In genomic region chr11:120312069-120312468, GRCm38 (mm10) we compare ENCODE assay signal across 10 mouse cellular contexts. TPM values are rescaled to one million over a fixed set of nuclear protein-coding genes. Genes with fewer than 3 reads are reported as not detected.
DNase-seq lines count a peak whose midpoint lies in the region; ATAC-seq lines count a peak whose summit lies in the region.
"Had no signal": no experiment of that assay in that cellular context is flagged by ENCODE, and none has a peak within 500 bp of the region (broad histone marks: within the 10 kb centered on the region; RNA-seq: fewer than 3 reads in every experiment).

No protein-coding gene starts in this region.

- H3K4me1 ChIP-seq in heart, embryonic 12.5 days (replicated peaks), result peaks cover 50% of the 10 kb centered on the region
- peaks cover 74% of the 10 kb centered on the region for H3K4me1 ChIP-seq in midbrain, embryonic 10.5 days
- peaks cover 44% of the 10 kb centered on the region for H3K4me1 ChIP-seq in midbrain, embryonic 11.5 days (ENCODE audit: control insufficient read depth, insufficient read depth, low read length)
- H3K4me1 ChIP-seq in limb, embryonic 12.5 days (replicated peaks), result peaks cover 58% of the 10 kb centered on the region
- peaks cover 39% of the 10 kb centered on the region for H3K4me1 ChIP-seq in stomach, embryonic 16.5 days (ENCODE audit: control insufficient read depth, insufficient read depth, low read length)

- no peaks in the 10 kb centered on the region for H3K36me3 ChIP-seq in heart, embryonic 12.5 days
- H3K36me3 ChIP-seq in midbrain, embryonic 10.5 days, result no peaks in the 10 kb centered on the region
- no peaks in the 10 kb centered on the region for H3K36me3 ChIP-seq in midbrain, embryonic 11.5 days (ENCODE audit: control insufficient read depth, insufficient read depth, low read length)
- no peaks in the 10 kb centered on the region for H3K36me3 ChIP-seq in limb, embryonic 12.5 days
- no peaks in the 10 kb centered on the region for H3K36me3 ChIP-seq in stomach, embryonic 16.5 days (ENCODE audit: control insufficient read depth, insufficient read depth, low read length)

- WGBS in heart, embryonic 12.5 days, result 78% methylated on average over 6 of the region's 6 CpGs
- 76% methylated on average over 6 of the region's 6 CpGs for WGBS in midbrain, embryonic 10.5 days
- WGBS in midbrain, embryonic 11.5 days, result 84% methylated on average over 6 of the region's 6 CpGs
- 52% methylated on average over 6 of the region's 6 CpGs for WGBS in limb, embryonic 12.5 days
- WGBS in stomach, embryonic 16.5 days, result 62% methylated on average over 6 of the region's 6 CpGs

- no peak for DNase-seq in heart, postnatal 36 days
- DNase-seq in midbrain, embryonic 10.5 days (ENCODE audit: low spot score), result peak; percentile 10
- no peak for DNase-seq in midbrain, embryonic 11.5 days (ENCODE audit: low spot score, missing footprints)
- DNase-seq in retina, embryonic 14.5 days (ENCODE audit: low spot score), result no peak
- no peak for DNase-seq in lung, postnatal 36 days

- H3K27ac ChIP-seq in heart, embryonic 12.5 days (ENCODE audit: poor library complexity, severe bottlenecking), result peak overlapping the region; percentile 94; the same call in 1 of the 2 replicates
- peak overlapping the region; percentile 96 for H3K27ac ChIP-seq in midbrain, embryonic 10.5 days (replicated peaks)
- no peak overlapping the region for H3K27ac ChIP-seq in midbrain, embryonic 11.5 days (ENCODE audit: low read depth, low read length)
- peak overlapping the region; percentile 94; the same call in 1 of the 2 replicates for H3K27ac ChIP-seq in limb, embryonic 12.5 days
- H3K27ac ChIP-seq in stomach, embryonic 16.5 days (ENCODE audit: low read length), result peak overlapping the region; percentile 87; the same call in 1 of the 2 replicates

- H3K27me3 ChIP-seq in heart, embryonic 12.5 days (replicated peaks), result no peaks in the 10 kb centered on the region
- peaks cover 11% of the 10 kb centered on the region; the same call in 1 of the 2 replicates for H3K27me3 ChIP-seq in midbrain, embryonic 10.5 days (ENCODE audit: low read depth, poor library complexity, severe bottlenecking)
- no peaks in the 10 kb centered on the region for H3K27me3 ChIP-seq in midbrain, embryonic 11.5 days (ENCODE audit: control insufficient read depth, insufficient read depth, low read length)
- H3K27me3 ChIP-seq in limb, embryonic 12.5 days, result no peaks in the 10 kb centered on the region
- H3K27me3 ChIP-seq in stomach, embryonic 16.5 days (ENCODE audit: control insufficient read depth, insufficient read depth, low read length), result no peaks in the 10 kb centered on the region

- no peak overlapping the region for H3K4me2 ChIP-seq in heart, embryonic 12.5 days
- H3K4me2 ChIP-seq in midbrain, embryonic 11.5 days, result no peak overlapping the region
- peak overlapping the region; percentile 60 for H3K4me2 ChIP-seq in limb, embryonic 12.5 days
- H3K4me2 ChIP-seq in stomach, embryonic 16.5 days (ENCODE audit: low read depth, low read length), result no peak overlapping the region

- H3K9ac ChIP-seq in heart, embryonic 12.5 days, result no peak overlapping the region
- no peak overlapping the region for H3K9ac ChIP-seq in midbrain, embryonic 11.5 days (ENCODE audit: low read length)
- H3K9ac ChIP-seq in limb, embryonic 12.5 days (replicated peaks), result no peak overlapping the region
- H3K9ac ChIP-seq in stomach, embryonic 16.5 days (ENCODE audit: low read length), result peak overlapping the region; percentile 80; the same call in 1 of the 2 replicates

- no peaks in the 10 kb centered on the region for H3K9me3 ChIP-seq in heart, embryonic 12.5 days (replicated peaks)
- H3K9me3 ChIP-seq in midbrain, embryonic 10.5 days (replicated peaks), result no peaks in the 10 kb centered on the region
- no peaks in the 10 kb centered on the region for H3K9me3 ChIP-seq in midbrain, embryonic 11.5 days (ENCODE audit: control insufficient read depth, low read length)
- no peaks in the 10 kb centered on the region for H3K9me3 ChIP-seq in limb, embryonic 12.5 days
- no peaks in the 10 kb centered on the region for H3K9me3 ChIP-seq in stomach, embryonic 16.5 days (replicated peaks; ENCODE audit: control insufficient read depth, low read length)

- H3K4me3 ChIP-seq in heart, embryonic 12.5 days, result no peak overlapping the region
- 0 out of 2 replicates have a peak overlapping the region, but pooled peaks have one; percentile 57 for H3K4me3 ChIP-seq in midbrain, embryonic 10.5 days
- no peak overlapping the region for H3K4me3 ChIP-seq in midbrain, embryonic 11.5 days (ENCODE audit: low read depth, low read length)
- no peak overlapping the region for H3K4me3 ChIP-seq in limb, embryonic 12.5 days (replicated peaks)
- no peak overlapping the region for H3K4me3 ChIP-seq in stomach, embryonic 16.5 days (replicated peaks; ENCODE audit: low read length)

- intact Hi-C loops in heart, postnatal 36 days (cut with DNase I), result no loop called here

- no peak for ATAC-seq in heart, embryonic 12.5 days (ENCODE audit: insufficient number of reproducible peaks, low FRiP score)
- ATAC-seq in midbrain, embryonic 11.5 days (ENCODE audit: low FRiP score), result no peak
- ATAC-seq in limb, embryonic 12.5 days (ENCODE audit: insufficient number of reproducible peaks, insufficient read depth, low FRiP score, low TSS enrichment, low read depth), result no peak
- ATAC-seq in stomach, embryonic 16.5 days (ENCODE audit: insufficient read depth, low FRiP score), result no peak

RNA-seq across cellular contexts. Expression of gene Actg1, which starts 36.3 kb away (rescaled TPM):
- polyA plus RNA-seq in heart, embryonic 12.5 days (2016; fragmentation: Nextera tagmentation; extraction: Ambion mirVana), result 1,404 and 1,426 TPM in 2 replicates
- total RNA-seq in heart, postnatal 36 days (2021), result 100 to 1,000 TPM; 218 to 338 TPM
- polyA plus RNA-seq in midbrain, embryonic 10.5 days (2016; fragmentation: Nextera tagmentation; extraction: Ambion mirVana), result 2,836 and 2,964 TPM in 2 replicates
- polyA plus RNA-seq in midbrain, embryonic 11.5 days (2014; fragmentation: Nextera tagmentation; extraction: Ambion mirVana), result 2,965 and 3,081 TPM in 2 replicates
- polyA plus RNA-seq in limb, embryonic 12.5 days (2016; fragmentation: Nextera tagmentation; extraction: Ambion mirVana), result 2,805 and 2,814 TPM in 2 replicates
- polyA plus RNA-seq in stomach, embryonic 16.5 days (2015; fragmentation: Nextera tagmentation; extraction: Ambion mirVana), result 2,700 and 3,060 TPM in 2 replicates

RNA-seq across cellular contexts. Expression of gene Fscn2, which starts 49.3 kb away (rescaled TPM):
- polyA plus RNA-seq in heart, embryonic 12.5 days (2016; fragmentation: Nextera tagmentation; extraction: Ambion mirVana), result 0.17 and 0.63 TPM in 2 replicates
- total RNA-seq in heart, postnatal 36 days (2021), result not detected
- polyA plus RNA-seq in midbrain, embryonic 10.5 days (2016; fragmentation: Nextera tagmentation; extraction: Ambion mirVana), result 0.61 and 0.62 TPM in 2 replicates
- polyA plus RNA-seq in midbrain, embryonic 11.5 days (2014; fragmentation: Nextera tagmentation; extraction: Ambion mirVana), result 1.4 TPM in 2 replicates
- polyA plus RNA-seq in limb, embryonic 12.5 days (2016; fragmentation: Nextera tagmentation; extraction: Ambion mirVana), result 0.64 TPM in 2 replicates
- polyA plus RNA-seq in stomach, embryonic 16.5 days (2015; fragmentation: Nextera tagmentation; extraction: Ambion mirVana), result 0.44 and 0.80 TPM in 2 replicates
- total RNA-seq: megakaryocyte-erythroid progenitor cell, adult 5-6 weeks had no signal
- polyA plus RNA-seq: small intestine, adult 2 months had no signal
